Mouse (Mus musculus): ENCODE results near the gene Fgfr2. TPM values are rescaled to one million over a fixed set of nuclear protein-coding genes. Genes with fewer than 3 reads are reported as not detected.
A peak's percentile ranks its signal among the peaks of the same experiment; 100 is the strongest.

The Fgfr2 gene
- total and polyA plus RNA-seq, 2 experiments from 2014 or later, result 12.1 to 32.6 TPM

GRCm38 (mm10) chr7:131001976-131002726 lies 2121.0 kb downstream of the Fgfr2 start:
- Histone ChIP-seq H3K9ac (replicated peaks; ENCODE audit: low read length, poor library complexity, severe bottlenecking) (no peak overlapping the region), H3K36me3 (ENCODE audit: insufficient read depth, low read length) (no peaks in the 10 kb centered on the region), H3K4me1 (ENCODE audit: insufficient read depth, low read length) (no peaks in the 10 kb centered on the region), H3K4me2 (ENCODE audit: low read depth, low read length, poor library complexity, severe bottlenecking) (no peak overlapping the region), H3K9me3 (ENCODE audit: low read length) (peaks cover 4% of the 10 kb centered on the region; the same call in 1 of the 2 replicates), H3K27ac (ENCODE audit: low read depth, low read length) (no peak overlapping the region), H3K27me3 (ENCODE audit: insufficient read depth, low read length) (no peaks in the 10 kb centered on the region), H3K4me3 (ENCODE audit: low read depth, low read length) (no peak overlapping the region)
- DNase-seq (ENCODE audit: low spot score), result no peak
- TF ChIP-seq CTCF (IDR thresholded peaks at IDR 0.05), result no peak
- 88% methylated on average over 12 of the region's 12 CpGs for WGBS
- ATAC-seq (ENCODE audit: low FRiP score), result no peak

- peak; percentile 82 for TF ChIP-seq CTCF (IDR thresholded peaks at IDR 0.05)
- no peak overlapping the region for H3K9ac ChIP-seq (replicated peaks; ENCODE audit: low read length, poor library complexity, severe bottlenecking)
- H3K4me3 ChIP-seq (ENCODE audit: low read depth, low read length), result no peak overlapping the region
- no peaks in the 10 kb centered on the region for H3K4me1 ChIP-seq (ENCODE audit: insufficient read depth, low read length)
- no peaks in the 10 kb centered on the region; the same call in 1 of the 2 replicates for H3K9me3 ChIP-seq (ENCODE audit: low read length)
- no peaks in the 10 kb centered on the region for H3K27me3 ChIP-seq (ENCODE audit: insufficient read depth, low read length)
- 52% methylated on average over 8 of the region's 8 CpGs for WGBS
- H3K4me2 ChIP-seq (ENCODE audit: low read depth, low read length, poor library complexity, severe bottlenecking), result no peak overlapping the region
- H3K27ac ChIP-seq (ENCODE audit: low read depth, low read length), result no peak overlapping the region
- H3K36me3 ChIP-seq (ENCODE audit: insufficient read depth, low read length), result no peaks in the 10 kb centered on the region
- DNase-seq (ENCODE audit: low spot score) (peak; percentile 53), ATAC-seq (ENCODE audit: low FRiP score) (no peak)
Measured at GRCm38 (mm10) chr7:130993907-130994306, 2129.2 kb downstream of the Fgfr2 start.

GRCm38 (mm10) chr7:130991174-130991789 lies 2131.9 kb downstream of the Fgfr2 start:
- no peak for TF ChIP-seq CTCF (IDR thresholded peaks at IDR 0.05)
- no peaks in the 10 kb centered on the region; the same call in 1 of the 2 replicates for H3K9me3 ChIP-seq (ENCODE audit: low read length)
- H3K9ac ChIP-seq (replicated peaks; ENCODE audit: low read length, poor library complexity, severe bottlenecking), result no peak overlapping the region
- no peak overlapping the region for H3K27ac ChIP-seq (ENCODE audit: low read depth, low read length)
- WGBS, result 88% methylated on average over 13 of the region's 13 CpGs
- ATAC-seq (ENCODE audit: low FRiP score) (no peak), DNase-seq (ENCODE audit: low spot score) (no peak)
- no peaks in the 10 kb centered on the region for H3K36me3 ChIP-seq (ENCODE audit: insufficient read depth, low read length)
- H3K4me2 ChIP-seq (ENCODE audit: low read depth, low read length, poor library complexity, severe bottlenecking), result no peak overlapping the region
- H3K27me3 ChIP-seq (ENCODE audit: insufficient read depth, low read length), result no peaks in the 10 kb centered on the region
- H3K4me3 ChIP-seq (ENCODE audit: low read depth, low read length), result no peak overlapping the region
- no peaks in the 10 kb centered on the region for H3K4me1 ChIP-seq (ENCODE audit: insufficient read depth, low read length)

GRCm38 (mm10) chr7:130989371-130989770 lies 2133.8 kb downstream of the Fgfr2 start:
- DNase-seq (ENCODE audit: low spot score) (no peak), ATAC-seq (ENCODE audit: low FRiP score) (no peak)
- Histone ChIP-seq H3K27me3 (ENCODE audit: insufficient read depth, low read length) (no peaks in the 10 kb centered on the region), H3K9ac (replicated peaks; ENCODE audit: low read length, poor library complexity, severe bottlenecking) (no peak overlapping the region), H3K27ac (ENCODE audit: low read depth, low read length) (no peak overlapping the region), H3K4me1 (ENCODE audit: insufficient read depth, low read length) (no peaks in the 10 kb centered on the region), H3K36me3 (ENCODE audit: insufficient read depth, low read length) (no peaks in the 10 kb centered on the region), H3K4me3 (ENCODE audit: low read depth, low read length) (no peak overlapping the region), H3K4me2 (ENCODE audit: low read depth, low read length, poor library complexity, severe bottlenecking) (no peak overlapping the region), H3K9me3 (ENCODE audit: low read length) (no peaks in the 10 kb centered on the region)
- 48% methylated on average over 3 of the region's 3 CpGs for WGBS
- TF ChIP-seq CTCF (IDR thresholded peaks at IDR 0.05), result no peak

- no peak for ATAC-seq (ENCODE audit: low FRiP score)
- H3K27ac ChIP-seq (ENCODE audit: low read depth, low read length), result no peak overlapping the region
- H3K9me3 ChIP-seq (ENCODE audit: low read length), result no peaks in the 10 kb centered on the region
- H3K36me3 ChIP-seq (ENCODE audit: insufficient read depth, low read length), result no peaks in the 10 kb centered on the region
- TF ChIP-seq CTCF (IDR thresholded peaks at IDR 0.05), result no peak
- DNase-seq (ENCODE audit: low spot score), result no peak
- H3K4me1 ChIP-seq (ENCODE audit: insufficient read depth, low read length), result no peaks in the 10 kb centered on the region
- no peak overlapping the region for H3K9ac ChIP-seq (replicated peaks; ENCODE audit: low read length, poor library complexity, severe bottlenecking)
- no peak overlapping the region for H3K4me2 ChIP-seq (ENCODE audit: low read depth, low read length, poor library complexity, severe bottlenecking)
- no peak overlapping the region for H3K4me3 ChIP-seq (ENCODE audit: low read depth, low read length)
- H3K27me3 ChIP-seq (ENCODE audit: insufficient read depth, low read length), result no peaks in the 10 kb centered on the region
- WGBS, result 70% methylated on average over 5 of the region's 5 CpGs
Measured at GRCm38 (mm10) chr7:130988146-130988545, 2135.0 kb downstream of the Fgfr2 start.

- WGBS, result 91% methylated on average over 3 of the region's 3 CpGs
- TF ChIP-seq CTCF (IDR thresholded peaks at IDR 0.05), result no peak
- H3K9me3 ChIP-seq (ENCODE audit: low read length), result no peaks in the 10 kb centered on the region
- no peak overlapping the region for H3K27ac ChIP-seq (ENCODE audit: low read depth, low read length)
- no peaks in the 10 kb centered on the region for H3K27me3 ChIP-seq (ENCODE audit: insufficient read depth, low read length)
- ATAC-seq (ENCODE audit: low FRiP score) (no peak), DNase-seq (ENCODE audit: low spot score) (no peak)
- H3K4me1 ChIP-seq (ENCODE audit: insufficient read depth, low read length), result no peaks in the 10 kb centered on the region
- H3K36me3 ChIP-seq (ENCODE audit: insufficient read depth, low read length), result no peaks in the 10 kb centered on the region
- no peak overlapping the region for H3K4me2 ChIP-seq (ENCODE audit: low read depth, low read length, poor library complexity, severe bottlenecking)
- no peak overlapping the region for H3K4me3 ChIP-seq (ENCODE audit: low read depth, low read length)
- no peak overlapping the region for H3K9ac ChIP-seq (replicated peaks; ENCODE audit: low read length, poor library complexity, severe bottlenecking)
Measured at GRCm38 (mm10) chr7:130985716-130986115, 2137.4 kb downstream of the Fgfr2 start.

Data from midbrain, postnatal 0 days (tissue).